Mouse (Mus musculus) heart, embryonic 11.5 days (tissue): Measurements from ENCODE around the gene Gm44579. TPM values are rescaled to one million over a fixed set of nuclear protein-coding genes. Genes with fewer than 3 reads are reported as not detected.
A peak's percentile ranks its signal among the peaks of the same experiment; 100 is the strongest.

Experiments used
- ATAC-seq: fragments of 200-750 bp; cut with Nextera tagmentation; replicated peaks from 2 replicates; pipeline ENCODE4 v1.8.0; 2017; ENCODE audit warnings: moderate library complexity; ENCODE audit not compliant: insufficient number of reproducible peaks, low FRiP score, low TSS enrichment
- H3K27ac ChIP-seq: fragments of 300-500 bp; sonication (generic); 2 replicates; pipeline ENCODE4 v1.5.1; 2014; ENCODE audit warnings: mild to moderate bottlenecking, low read depth, low read length
- H3K27me3 ChIP-seq: fragments of 300-500 bp; sonication (generic); 2 replicates; pipeline ENCODE4 v1.6.1; 2014; ENCODE audit warnings: mild to moderate bottlenecking, low read length, mixed read lengths; ENCODE audit not compliant: control insufficient read depth, insufficient read depth
- H3K36me3 ChIP-seq: fragments of 300-500 bp; sonication (generic); 2 replicates; pipeline ENCODE4 v1.6.1; 2014; ENCODE audit warnings: mild to moderate bottlenecking, low read length, moderate library complexity, mixed read lengths; ENCODE audit not compliant: control insufficient read depth, insufficient read depth
- H3K4me1 ChIP-seq: fragments of 300-500 bp; sonication (generic); 2 replicates; pipeline ENCODE4 v1.6.1; 2014; ENCODE audit warnings: low read length; ENCODE audit not compliant: control insufficient read depth, insufficient read depth
- H3K4me2 ChIP-seq: fragments of 300-500 bp; sonication (generic); 2 replicates; pipeline ENCODE4 v1.6.1; 2014; ENCODE audit warnings: mild to moderate bottlenecking, moderate library complexity
- H3K4me3 ChIP-seq: fragments of 300-500 bp; sonication (generic); 2 replicates; pipeline ENCODE4 v1.5.1; 2014; ENCODE audit warnings: low read depth, low read length
- H3K9ac ChIP-seq: fragments of 300-500 bp; sonication (generic); 2 replicates; pipeline ENCODE4 v1.6.1; 2014; ENCODE audit warnings: mild to moderate bottlenecking, low read depth, low read length, moderate library complexity
- H3K9me3 ChIP-seq: fragments of 300-500 bp; sonication (generic); replicated peaks from 2 replicates; pipeline ENCODE4 v1.6.1; 2016; ENCODE audit warnings: low read length; ENCODE audit not compliant: control insufficient read depth
- WGBS: fragments of 180-500 bp; shearing (Covaris S2); extraction: QIAGEN DNeasy Blood & Tissue Kit; methylation state at CpG from one replicate; pipeline ENCODE4 v1.1.7; 2014; ENCODE audit not compliant: insufficient replicate concordance; 5-methylcytosine and 5-hydroxymethylcytosine counted together
- polyA plus RNA-seq: library from polyadenylated mRNA; unstranded; fragments of >200 nt; fragmentation: Nextera tagmentation; extraction: Ambion mirVana; gene quantifications from 2 replicates; pipeline ENCODE4 v1.2.1, GENCODE M21; 2014

Gene Gm44579
- polyA plus RNA-seq, 1 experiment from 2014 or later, result not detected

DNA sequence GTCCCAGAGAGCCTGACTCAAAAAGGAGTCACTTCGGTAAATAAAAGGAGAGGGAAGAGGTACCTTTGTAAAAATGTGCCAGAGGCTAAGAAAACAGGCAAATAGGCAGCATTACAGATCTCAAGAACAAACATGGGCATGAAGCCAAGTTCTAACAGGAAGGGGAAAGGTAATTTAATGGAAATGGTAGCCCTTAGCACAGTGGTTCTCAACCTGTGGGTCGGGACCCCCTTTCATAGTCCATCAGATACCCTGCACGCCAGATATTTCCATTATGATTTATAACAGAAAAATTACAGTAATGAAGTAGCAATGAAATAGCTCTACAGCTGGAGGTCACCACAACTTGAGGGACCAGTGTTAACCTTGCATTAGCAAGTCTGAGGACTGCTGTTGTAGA is 43.5 kb downstream of the Gm44579 start:
- Histone ChIP-seq H3K4me2 (no peak overlapping the region), H3K9me3 (no peaks in the 10 kb centered on the region), H3K9ac (no peak overlapping the region), H3K4me1 (peaks cover 6% of the 10 kb centered on the region; the same call in 1 of the 2 replicates), H3K27ac (no peak overlapping the region), H3K36me3 (no peaks in the 10 kb centered on the region), H3K27me3 (peaks cover 18% of the 10 kb centered on the region), H3K4me3 (no peak overlapping the region)
- no peak for ATAC-seq
- WGBS, result 63% methylated on average over 3 of the region's 3 CpGs

DNA sequence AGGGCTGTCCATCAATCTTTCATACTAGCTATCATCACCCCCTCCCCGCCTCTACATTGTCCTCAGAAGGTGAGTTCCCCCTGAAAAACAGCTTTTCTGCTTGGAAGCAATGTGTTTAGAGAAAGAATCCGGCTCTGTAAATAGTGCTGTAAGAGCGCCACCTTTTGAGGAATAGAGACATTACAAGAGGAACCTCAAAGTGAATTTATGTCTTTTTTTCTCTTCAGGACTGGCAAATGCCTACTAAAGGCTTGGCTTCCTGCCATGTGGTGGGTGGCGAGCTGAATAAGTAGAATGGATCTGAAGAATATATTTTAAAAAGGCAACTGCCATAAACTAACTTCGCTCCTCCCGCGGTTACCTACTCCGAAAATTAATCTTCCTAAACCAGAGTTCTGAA is 47.0 kb downstream of the Gm44579 start:
- ATAC-seq, result no peak

DNA sequence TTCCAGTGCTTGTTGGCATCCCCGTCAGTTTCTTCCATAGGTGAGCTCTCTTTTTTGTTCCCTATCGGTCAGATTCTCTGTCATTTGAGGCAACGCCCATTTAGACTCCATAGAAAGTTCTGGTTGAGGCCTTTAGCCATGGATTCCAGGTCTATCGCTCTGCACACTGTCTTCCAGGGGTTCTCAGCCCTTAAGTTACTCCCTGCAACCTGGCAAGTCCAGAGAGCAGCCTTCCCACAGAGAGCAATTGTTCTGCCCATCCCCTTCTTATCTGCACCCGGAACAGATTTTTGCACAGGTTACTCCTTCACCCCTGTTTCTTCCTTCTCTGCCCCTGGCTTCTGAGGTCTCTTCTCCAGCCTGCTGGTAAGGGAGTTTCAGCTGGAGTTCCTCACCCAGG is 48.7 kb downstream of the Gm44579 start:
- Histone ChIP-seq H3K27me3 (peaks cover 61% of the 10 kb centered on the region), H3K4me3 (no peak overlapping the region), H3K36me3 (no peaks in the 10 kb centered on the region), H3K27ac (no peak overlapping the region), H3K4me1 (no peaks in the 10 kb centered on the region), H3K9ac (no peak overlapping the region), H3K9me3 (no peaks in the 10 kb centered on the region), H3K4me2 (no peak overlapping the region)
- ATAC-seq, result no peak
- WGBS, result 66% methylated on average over 5 of the region's 5 CpGs

More for the DNA sequence above, 47.0 kb downstream of the Gm44579 start:
- H3K4me2 ChIP-seq, result no peak overlapping the region
- no peaks in the 10 kb centered on the region for H3K36me3 ChIP-seq
- no peaks in the 10 kb centered on the region for H3K4me1 ChIP-seq
- H3K27me3 ChIP-seq, result peaks cover 45% of the 10 kb centered on the region
- WGBS, result 45% methylated on average over 8 of the region's 8 CpGs
- H3K27ac ChIP-seq, result no peak overlapping the region
- H3K9ac ChIP-seq, result no peak overlapping the region
- no peaks in the 10 kb centered on the region for H3K9me3 ChIP-seq
- no peak overlapping the region for H3K4me3 ChIP-seq

DNA sequence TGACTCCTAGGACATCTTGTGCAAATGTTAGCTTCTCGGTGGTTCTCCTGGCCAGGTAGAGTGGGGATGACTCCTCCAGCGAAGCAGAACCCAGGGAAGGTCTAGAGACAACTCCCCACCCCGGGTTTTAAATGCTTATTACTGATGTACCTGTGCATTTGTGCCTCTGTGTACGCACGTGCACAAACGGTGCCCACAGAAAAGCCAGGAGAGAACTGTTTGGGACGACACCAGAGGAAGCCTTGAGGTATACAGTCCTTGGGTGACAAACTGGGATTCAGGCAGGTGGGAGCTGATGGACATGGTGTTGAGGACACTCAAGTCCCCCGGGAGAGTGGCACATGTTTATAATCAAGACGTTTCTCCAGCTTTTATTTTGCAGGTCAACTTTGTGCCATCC is 49.9 kb downstream of the Gm44579 start:
- no peak overlapping the region for H3K4me3 ChIP-seq
- peaks cover 73% of the 10 kb centered on the region for H3K27me3 ChIP-seq
- no peak overlapping the region for H3K27ac ChIP-seq
- H3K4me2 ChIP-seq, result no peak overlapping the region
- no peak overlapping the region for H3K9ac ChIP-seq
- 66% methylated on average over 9 of the region's 9 CpGs for WGBS
- no peaks in the 10 kb centered on the region for H3K36me3 ChIP-seq
- no peaks in the 10 kb centered on the region for H3K4me1 ChIP-seq
- ATAC-seq, result no peak
- no peaks in the 10 kb centered on the region for H3K9me3 ChIP-seq

DNA sequence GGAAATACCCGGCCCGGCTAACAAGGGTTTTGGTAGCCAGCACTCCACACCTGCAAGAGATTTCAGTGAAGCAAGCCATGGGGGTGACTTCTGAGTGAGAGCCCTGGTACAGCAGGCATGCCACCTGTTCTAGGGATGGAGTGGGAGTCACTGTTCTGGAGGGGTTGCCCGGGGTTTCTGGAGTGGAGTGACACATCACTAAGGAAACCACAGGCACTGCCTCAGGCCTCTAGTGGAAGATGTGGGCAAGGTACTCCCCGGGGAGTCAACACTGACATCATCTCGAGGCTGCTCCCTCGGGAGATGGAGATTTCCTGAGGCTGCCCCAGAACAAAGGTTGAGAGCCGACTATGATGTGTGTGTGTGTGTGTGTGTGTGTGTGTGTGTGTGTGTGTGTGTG is 50.4 kb downstream of the Gm44579 start:
- ATAC-seq, result no peak
- H3K4me3 ChIP-seq, result no peak overlapping the region
- WGBS, result 45% methylated on average over 7 of the region's 7 CpGs
- H3K4me2 ChIP-seq, result no peak overlapping the region
- H3K36me3 ChIP-seq, result no peaks in the 10 kb centered on the region
- no peak overlapping the region for H3K9ac ChIP-seq
- H3K4me1 ChIP-seq, result no peaks in the 10 kb centered on the region
- H3K27ac ChIP-seq, result no peak overlapping the region
- no peaks in the 10 kb centered on the region for H3K9me3 ChIP-seq
- H3K27me3 ChIP-seq, result peaks cover 78% of the 10 kb centered on the region

DNA sequence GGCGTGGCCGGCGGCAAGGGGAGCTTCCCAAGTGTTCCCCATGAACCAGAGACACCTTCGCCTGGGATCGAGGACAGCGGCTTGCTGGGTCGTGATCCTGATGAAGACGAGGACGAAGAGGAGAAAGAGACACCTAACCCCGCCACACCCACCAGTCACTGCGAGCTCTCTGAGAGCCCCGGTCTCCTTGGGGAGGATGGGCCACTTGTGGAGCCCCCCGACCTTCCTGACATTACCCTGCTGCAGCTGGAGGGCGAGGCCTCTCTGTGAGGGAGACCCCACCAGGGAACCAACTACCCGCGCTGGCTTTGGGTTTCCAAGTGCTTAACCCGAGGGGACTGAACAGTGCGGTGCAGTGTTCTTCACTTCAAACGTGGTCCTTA is 52.2 kb downstream of the Gm44579 start:
- H3K27ac ChIP-seq, result no peak overlapping the region
- H3K27me3 ChIP-seq, result peaks cover 77% of the 10 kb centered on the region
- peak overlapping the region; percentile 46 for H3K4me3 ChIP-seq
- ATAC-seq, result no peak
- H3K36me3 ChIP-seq, result no peaks in the 10 kb centered on the region
- H3K4me1 ChIP-seq, result no peaks in the 10 kb centered on the region
- no peaks in the 10 kb centered on the region for H3K9me3 ChIP-seq
- H3K9ac ChIP-seq, result no peak overlapping the region
- H3K4me2 ChIP-seq, result peak overlapping the region; percentile 74
- WGBS, result 6% methylated on average over 19 of the region's 19 CpGs

DNA sequence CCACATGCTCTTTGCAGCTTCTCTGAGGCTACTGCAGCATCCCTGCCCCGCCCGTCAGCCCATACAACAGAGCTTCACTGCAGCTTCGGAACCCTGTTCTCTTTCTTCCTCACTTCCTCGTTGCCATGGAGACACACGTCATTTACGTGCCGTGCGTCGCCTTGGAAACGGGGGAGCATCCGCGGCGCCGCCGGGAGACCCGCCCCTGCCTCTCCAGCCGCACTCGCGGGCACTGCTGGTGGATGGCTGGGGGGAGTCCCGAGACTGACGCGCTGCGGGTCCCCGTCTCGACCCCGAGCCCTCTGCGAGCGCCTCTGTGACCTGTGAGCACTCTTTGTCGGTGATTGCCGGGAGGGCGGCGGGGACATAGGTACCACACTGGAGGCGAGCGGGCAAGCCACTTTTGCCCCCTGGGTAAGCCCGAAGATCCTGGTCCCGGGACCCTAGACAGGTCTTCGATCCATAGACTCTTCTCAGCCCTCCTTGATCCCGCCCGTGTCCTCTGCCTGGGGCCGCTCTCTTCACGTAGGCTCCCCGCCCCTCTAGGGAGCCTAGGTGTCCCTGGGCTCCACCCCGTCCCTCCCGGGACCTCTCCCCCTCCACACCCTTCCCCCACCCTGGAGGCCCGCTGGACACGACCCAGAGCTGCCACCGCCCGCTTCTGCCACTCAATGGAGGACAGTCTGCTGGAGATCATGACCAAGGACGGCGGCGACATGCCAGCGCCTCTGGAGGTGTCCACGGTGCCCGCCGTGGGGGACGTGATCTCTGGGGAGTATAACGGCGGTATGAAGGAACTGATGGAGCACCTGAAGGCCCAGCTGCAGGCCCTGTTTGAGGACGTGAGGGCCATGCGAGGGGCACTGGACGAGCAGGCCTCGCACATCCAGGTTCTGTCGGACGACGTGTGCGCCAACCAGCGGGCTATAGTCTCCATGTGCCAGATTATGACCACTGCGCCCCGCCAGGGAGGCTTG is 52.8 kb downstream of the Gm44579 start:
- 2% methylated on average over 69 of the region's 69 CpGs for WGBS

DNA sequence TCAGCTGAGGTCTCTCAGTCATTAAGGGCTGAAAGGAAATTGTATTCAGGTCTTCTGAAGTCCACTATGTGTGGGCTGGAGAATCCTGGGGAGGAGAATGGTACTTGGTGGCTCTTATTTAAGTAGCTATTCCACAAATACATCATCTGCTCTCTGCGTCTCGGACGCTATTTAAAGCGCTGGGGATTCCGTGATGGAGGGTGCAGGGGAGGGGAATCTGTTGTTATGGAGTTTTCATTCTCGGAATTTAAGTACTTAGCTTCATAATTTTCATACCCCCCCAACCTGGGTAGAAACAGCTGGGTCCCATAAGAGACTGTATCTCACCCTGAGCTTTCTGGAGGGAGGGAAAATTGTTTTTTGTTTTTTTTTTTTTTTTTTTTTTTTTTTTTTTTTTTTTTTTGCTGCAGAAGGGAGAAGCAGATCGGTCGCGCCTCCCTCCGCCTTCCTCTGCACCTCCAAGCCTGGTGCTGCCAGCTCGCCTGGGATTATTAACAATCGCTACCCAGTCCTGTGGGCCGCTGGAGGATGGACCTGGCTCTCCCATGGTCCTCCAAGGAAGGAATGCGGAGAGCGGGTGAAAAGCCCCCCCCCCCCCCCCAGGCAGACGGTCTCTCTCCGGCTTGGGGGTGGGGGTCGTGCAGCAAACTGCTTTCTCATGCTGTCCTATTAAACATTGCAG is 53.7 kb downstream of the Gm44579 start, which contains the start of gene Ccdc184:
Gene Ccdc184 (plus strand): TSS at position 196 of the 682 bp plus-strand sequence.
- peaks cover 65% of the 10 kb centered on the region for H3K27me3 ChIP-seq
- H3K4me3 ChIP-seq, result peak within 1 kb of the TSS; percentile 46
- 5% methylated on average over 18 of the region's 18 CpGs for WGBS
- H3K27ac ChIP-seq, result no peak within 1 kb of the TSS
- H3K4me2 ChIP-seq, result peak within 1 kb of the TSS; percentile 74
- no peaks in the 10 kb centered on the region for H3K36me3 ChIP-seq
- H3K9me3 ChIP-seq, result no peaks in the 10 kb centered on the region
- no peak for ATAC-seq
- peaks cover 3% of the 10 kb centered on the region; the same call in 1 of the 2 replicates for H3K4me1 ChIP-seq
- H3K9ac ChIP-seq, result peak within 1 kb of the TSS; percentile 40; the same call in 1 of the 2 replicates

More for the DNA sequence above, 52.8 kb downstream of the Gm44579 start:
- peak overlapping the region; percentile 40; the same call in 1 of the 2 replicates for H3K9ac ChIP-seq
- ATAC-seq, result peak; percentile 52
- peak overlapping the region; percentile 74 for H3K4me2 ChIP-seq
- peak overlapping the region; percentile 46 for H3K4me3 ChIP-seq
- no peak overlapping the region for H3K27ac ChIP-seq
- no peaks in the 10 kb centered on the region for H3K9me3 ChIP-seq
- H3K36me3 ChIP-seq, result no peaks in the 10 kb centered on the region
- peaks cover 72% of the 10 kb centered on the region for H3K27me3 ChIP-seq
- H3K4me1 ChIP-seq, result no peaks in the 10 kb centered on the region
